Mouse (Mus musculus) kidney, embryonic 16.5 days (tissue): Measurements from ENCODE around the gene Mdfic. TPM values are rescaled to one million over a fixed set of nuclear protein-coding genes. Genes with fewer than 3 reads are reported as not detected.
"Not testable (repeated sequence)": the region's sequence is repeated elsewhere in the genome, so short reads cannot be mapped to it uniquely, and the experiment has no call there.

ENCODE experiments used
- ATAC-seq: fragments of 200-750 bp; cut with Nextera tagmentation; 2 replicates; pipeline ENCODE4 v1.8.0; 2017; ENCODE audit warnings: moderate TSS enrichment; ENCODE audit not compliant: low FRiP score, low TSS enrichment
- H3K27ac ChIP-seq: fragments of 300-500 bp; sonication (generic); 2 replicates; pipeline ENCODE4 v1.5.1; 2014; ENCODE audit warnings: low read length
- H3K27me3 ChIP-seq: fragments of 300-500 bp; sonication (generic); 2 replicates; pipeline ENCODE4 v1.6.1; 2014; ENCODE audit warnings: low read length, control low read depth, mixed read lengths; ENCODE audit not compliant: insufficient read depth
- H3K36me3 ChIP-seq: fragments of 300-500 bp; sonication (generic); 2 replicates; pipeline ENCODE4 v1.6.1; 2014; ENCODE audit warnings: low read length, control low read depth, mixed read lengths; ENCODE audit not compliant: insufficient read depth
- H3K4me1 ChIP-seq: fragments of 300-500 bp; sonication (generic); 2 replicates; pipeline ENCODE4 v1.6.1; 2014; ENCODE audit warnings: low read length, control low read depth, mixed read lengths; ENCODE audit not compliant: insufficient read depth
- H3K4me2 ChIP-seq: fragments of 300-500 bp; sonication (generic); replicated peaks from 2 replicates; pipeline ENCODE4 v1.6.1; 2014; ENCODE audit warnings: low read depth, low read length
- H3K4me3 ChIP-seq: fragments of 300-500 bp; sonication (generic); 2 replicates; pipeline ENCODE4 v1.5.1; 2014; ENCODE audit warnings: mild to moderate bottlenecking, low read length
- H3K9ac ChIP-seq: fragments of 300-500 bp; sonication (generic); replicated peaks from 2 replicates; pipeline ENCODE4 v1.6.1; 2014; ENCODE audit warnings: low read length
- H3K9me3 ChIP-seq: fragments of 300-500 bp; sonication (generic); 2 replicates; pipeline ENCODE4 v1.6.1; 2016; ENCODE audit warnings: low read length, control low read depth
- WGBS: fragments of 180-500 bp; shearing (Covaris S2); extraction: QIAGEN DNeasy Blood & Tissue Kit; methylation state at CpG from one replicate; pipeline ENCODE4 v1.1.7; 2014; 5-methylcytosine and 5-hydroxymethylcytosine counted together
- polyA plus RNA-seq: library from polyadenylated mRNA; unstranded; fragments of >200 nt; fragmentation: Nextera tagmentation; extraction: Ambion mirVana; gene quantifications from 2 replicates; pipeline ENCODE4 v1.2.1, GENCODE M21; 2015

Gene Mdfic
- polyA plus RNA-seq, 1 experiment from 2014 or later: 5.7 TPM

GRCm38 (mm10) chr6:15721716-15722031 lies 1.2 kb downstream of the Mdfic start:
- no peaks in the 10 kb centered on the region for H3K27me3 ChIP-seq
- peak overlapping the region; percentile 92 for H3K9ac ChIP-seq
- H3K4me3 ChIP-seq: peak overlapping the region; percentile 82
- no peaks in the 10 kb centered on the region for H3K9me3 ChIP-seq
- peak overlapping the region; percentile 86 for H3K4me2 ChIP-seq
- H3K27ac ChIP-seq: peak overlapping the region; percentile 79
- 27% methylated on average over 5 of the region's 5 CpGs for WGBS
- no peak for ATAC-seq
- H3K4me1 ChIP-seq: peaks cover 8% of the 10 kb centered on the region; the same call in 1 of the 2 replicates
- no peaks in the 10 kb centered on the region for H3K36me3 ChIP-seq

DNA sequence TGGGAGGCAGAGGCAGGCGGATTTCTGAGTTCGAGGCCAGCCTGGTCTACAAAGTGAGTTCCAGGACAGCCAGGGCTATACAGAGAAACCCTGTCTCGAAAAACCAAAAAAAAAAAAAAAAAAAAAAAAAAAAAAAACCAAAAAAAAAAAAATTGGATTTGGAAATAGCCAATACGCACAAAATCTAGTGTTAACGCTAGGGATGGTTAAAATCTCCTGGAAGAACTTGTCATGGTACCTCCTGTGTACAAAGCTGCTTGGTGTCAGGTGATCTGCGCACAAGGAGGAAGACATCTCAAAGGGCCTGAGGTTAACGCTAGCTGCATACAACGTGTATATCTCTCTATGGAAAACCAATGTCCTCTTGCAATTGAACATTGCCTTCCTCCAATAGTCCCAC lies 2.2 kb downstream of the Mdfic start:
- not testable (repeated sequence) for ATAC-seq, H3K9ac ChIP-seq, H3K36me3 ChIP-seq, H3K4me3 ChIP-seq, H3K4me2 ChIP-seq, H3K9me3 ChIP-seq, H3K27ac ChIP-seq, H3K27me3 ChIP-seq
- 96% methylated on average over 6 of the region's 8 CpGs for WGBS
- peaks cover 11% of the 10 kb centered on the region; the same call in 1 of the 2 replicates for H3K4me1 ChIP-seq

- Histone ChIP-seq H3K36me3 (no peaks in the 10 kb centered on the region), H3K27me3 (no peaks in the 10 kb centered on the region), H3K9ac (no peak overlapping the region), H3K4me2 (no peak overlapping the region), H3K27ac (no peak overlapping the region), H3K4me1 (peaks cover 25% of the 10 kb centered on the region), H3K9me3 (no peaks in the 10 kb centered on the region), H3K4me3 (no peak overlapping the region)
- ATAC-seq: no peak
- 54% methylated on average over 4 of the region's 4 CpGs for WGBS
These were observed 3.8 kb downstream of the Mdfic start for GRCm38 (mm10) chr6:15724304-15724703.

DNA sequence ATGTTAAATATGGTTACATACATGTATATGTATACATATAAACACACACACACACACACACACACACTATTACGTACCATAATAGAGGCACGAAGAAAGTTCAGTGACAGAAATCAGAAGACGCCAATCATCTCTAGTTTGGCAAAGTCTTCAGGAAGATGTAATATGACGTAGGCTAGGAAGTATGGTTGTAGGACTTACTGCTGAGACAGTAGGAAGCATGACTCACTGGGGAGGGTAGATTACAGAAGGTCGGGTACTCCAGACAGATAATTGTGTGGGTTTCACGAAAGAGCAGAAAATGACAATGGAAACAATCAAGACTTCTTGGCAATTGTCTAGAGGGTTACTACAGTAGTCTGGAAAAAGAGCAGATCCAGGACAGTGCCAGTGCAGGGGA lies 6.0 kb downstream of the Mdfic start:
- Histone ChIP-seq H3K4me3 (no peak overlapping the region), H3K4me2 (no peak overlapping the region), H3K4me1 (peaks cover 37% of the 10 kb centered on the region), H3K9me3 (no peaks in the 10 kb centered on the region), H3K9ac (no peak overlapping the region), H3K36me3 (no peaks in the 10 kb centered on the region), H3K27me3 (no peaks in the 10 kb centered on the region), H3K27ac (no peak overlapping the region)
- 78% methylated on average over 6 of the region's 6 CpGs for WGBS
- ATAC-seq: no peak

- peak; percentile 79 for ATAC-seq
- peak overlapping the region; percentile 77 for H3K27ac ChIP-seq
These were observed 7.4 kb downstream of the Mdfic start for GRCm38 (mm10) chr6:15727681-15728410.

DNA sequence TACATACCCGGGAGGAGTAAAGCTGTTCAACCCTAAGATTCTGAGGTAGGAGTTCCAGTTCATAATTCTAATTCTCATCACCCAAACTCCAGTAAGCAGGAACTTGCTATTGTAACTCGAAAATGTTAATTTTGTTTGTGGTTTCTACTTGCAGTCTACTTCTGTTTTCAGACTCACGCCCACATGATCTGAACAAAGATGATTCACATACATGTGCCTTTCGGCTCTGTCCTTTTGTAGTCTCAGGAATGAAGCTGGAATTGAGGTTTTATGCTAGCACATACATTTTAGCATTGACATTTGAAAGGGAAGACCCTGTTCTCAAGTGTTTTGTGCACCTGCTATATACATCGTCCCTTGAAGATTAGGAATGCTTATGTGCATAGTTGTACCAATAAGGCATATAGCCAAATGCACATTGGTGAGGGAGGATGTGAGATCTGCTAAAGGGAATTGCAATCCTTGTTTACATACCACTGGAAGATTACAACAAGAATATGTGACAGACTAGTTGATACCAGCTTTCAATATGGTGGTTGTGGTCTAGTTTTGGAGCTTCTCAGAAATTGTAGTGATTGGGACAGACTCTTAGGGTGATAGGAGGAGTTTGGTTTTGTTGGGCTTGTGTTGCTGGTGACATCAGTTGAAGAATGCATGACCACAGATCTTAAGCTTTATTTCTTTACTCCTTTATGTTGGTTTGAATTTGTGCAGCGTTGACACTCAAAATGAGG lies 8.6 kb downstream of the Mdfic start:
- Histone ChIP-seq H3K9me3 (no peaks in the 10 kb centered on the region), H3K9ac (no peak overlapping the region), H3K4me2 (no peak overlapping the region), H3K4me1 (peaks cover 35% of the 10 kb centered on the region), H3K27ac (peak overlapping the region; percentile 36; the same call in 1 of the 2 replicates), H3K27me3 (no peaks in the 10 kb centered on the region), H3K36me3 (no peaks in the 10 kb centered on the region), H3K4me3 (no peak overlapping the region)
- no peak for ATAC-seq
- WGBS: 79% methylated on average over 6 of the region's 6 CpGs

More at GRCm38 (mm10) chr6:15727681-15728410, 7.4 kb downstream of the Mdfic start:
- Histone ChIP-seq H3K27me3 (no peaks in the 10 kb centered on the region), H3K9ac (no peak overlapping the region), H3K4me2 (0 out of 2 replicates have a peak overlapping the region, but pooled peaks have one; percentile 18), H3K4me3 (no peak overlapping the region), H3K4me1 (peaks cover 38% of the 10 kb centered on the region), H3K36me3 (no peaks in the 10 kb centered on the region), H3K9me3 (no peaks in the 10 kb centered on the region)
- WGBS: 37% methylated on average over 4 of the region's 4 CpGs

DNA sequence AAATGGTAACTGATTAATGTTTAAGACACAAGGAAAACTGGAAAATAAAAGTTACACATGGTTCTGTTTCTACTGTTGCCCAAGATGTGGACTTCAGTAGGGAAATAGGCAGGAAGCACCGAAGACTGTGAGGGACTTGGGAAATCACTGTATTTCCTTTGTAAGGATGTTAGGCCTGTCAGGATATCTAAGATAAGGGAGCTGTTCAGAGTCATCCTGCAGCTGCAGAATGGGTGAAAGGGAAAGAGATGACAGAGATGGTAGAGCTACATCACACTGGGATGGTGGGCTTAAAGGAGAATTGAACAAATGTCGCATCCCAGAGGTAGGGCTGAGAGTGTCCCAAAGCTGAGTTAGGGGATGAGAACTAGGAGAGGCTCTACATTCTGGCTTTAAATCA lies 9.8 kb downstream of the Mdfic start:
- Histone ChIP-seq H3K9ac (no peak overlapping the region), H3K36me3 (no peaks in the 10 kb centered on the region), H3K4me1 (peaks cover 35% of the 10 kb centered on the region), H3K9me3 (no peaks in the 10 kb centered on the region), H3K4me3 (no peak overlapping the region), H3K27me3 (no peaks in the 10 kb centered on the region), H3K4me2 (no peak overlapping the region), H3K27ac (no peak overlapping the region)
- ATAC-seq: no peak; the same call in 1 of the 2 replicates
- WGBS: 83% methylated on average over 2 of the region's 2 CpGs

GRCm38 (mm10) chr6:15730666-15731065 lies 10.2 kb downstream of the Mdfic start:
- Histone ChIP-seq H3K9ac (no peak overlapping the region), H3K4me2 (no peak overlapping the region), H3K27me3 (no peaks in the 10 kb centered on the region), H3K9me3 (no peaks in the 10 kb centered on the region), H3K4me1 (peaks cover 35% of the 10 kb centered on the region), H3K36me3 (no peaks in the 10 kb centered on the region), H3K27ac (peak overlapping the region; percentile 47; the same call in 1 of the 2 replicates), H3K4me3 (no peak overlapping the region)
- peak; percentile 36; the same call in 1 of the 2 replicates for ATAC-seq
- 65% methylated on average over 4 of the region's 4 CpGs for WGBS

- no peak for ATAC-seq
These were observed 11.0 kb downstream of the Mdfic start for GRCm38 (mm10) chr6:15731452-15731851.

More at GRCm38 (mm10) chr6:15731452-15731851, 11.0 kb downstream of the Mdfic start:
- Histone ChIP-seq H3K27ac (peak overlapping the region; percentile 47; the same call in 1 of the 2 replicates), H3K4me2 (no peak overlapping the region), H3K36me3 (no peaks in the 10 kb centered on the region), H3K9me3 (no peaks in the 10 kb centered on the region), H3K27me3 (no peaks in the 10 kb centered on the region), H3K4me1 (peaks cover 35% of the 10 kb centered on the region), H3K9ac (no peak overlapping the region), H3K4me3 (no peak overlapping the region)
- 65% methylated on average over 7 of the region's 7 CpGs for WGBS
